Mouse (Mus musculus): ENCODE results near the gene Tnfsf15.

- TF ChIP-seq CTCF (IDR thresholded peaks at IDR 0.05; ENCODE audit: low read depth) (no peak), EP300 (IDR thresholded peaks at IDR 0.05; ENCODE audit: low read depth) (no peak)
These were observed 2.0 kb downstream of the Tnfsf15 start for GRCm38 (mm10) chr4:63742763-63743371.

All from heart, postnatal 0 days (tissue).